In genomic region chr12:88454701-88455410, GRCm38 (mm10) we compare ENCODE assay signal across 12 mouse cellular contexts.
DNase-seq lines count a peak whose midpoint lies in the region; ATAC-seq and TF ChIP-seq lines count a peak whose summit lies in the region.
"Had no signal": no experiment of that assay in that cellular context is flagged by ENCODE, and none has a peak within 500 bp of the region (broad histone marks: within the 10 kb centered on the region; RNA-seq: fewer than 3 reads in every experiment).

No protein-coding gene starts in this region.

- no peak for TF ChIP-seq CTCF in midbrain, postnatal 0 days (IDR thresholded peaks at IDR 0.05)

- H3K4me3 ChIP-seq in hindbrain, embryonic 13.5 days: no peak overlapping the region
- no peak overlapping the region for H3K4me3 ChIP-seq in hindbrain, embryonic 12.5 days
- no peak overlapping the region for H3K4me3 ChIP-seq in midbrain, embryonic 14.5 days (replicated peaks; ENCODE audit: low read depth, low read length)
- no peak overlapping the region for H3K4me3 ChIP-seq in midbrain, postnatal 0 days (ENCODE audit: low read depth, low read length)
- no peak overlapping the region for H3K4me3 ChIP-seq in neural tube, embryonic 15.5 days (replicated peaks)
- no peak overlapping the region for H3K4me3 ChIP-seq in heart, embryonic 10.5 days

- ATAC-seq in hindbrain, embryonic 13.5 days (ENCODE audit: low FRiP score): peak; percentile 49; the same call in 1 of the 2 replicates
- ATAC-seq in hindbrain, embryonic 12.5 days (ENCODE audit: low FRiP score): no peak
- 0 out of 2 replicates have a peak, but pooled peaks have one; percentile 22 for ATAC-seq in midbrain, embryonic 14.5 days (ENCODE audit: low FRiP score, low TSS enrichment)
- no peak for ATAC-seq in midbrain, postnatal 0 days (ENCODE audit: low FRiP score)
- ATAC-seq in neural tube, embryonic 15.5 days (ENCODE audit: low FRiP score): peak; percentile 58; the same call in 1 of the 2 replicates

- no peaks in the 10 kb centered on the region for H3K9me3 ChIP-seq in hindbrain, embryonic 13.5 days
- H3K9me3 ChIP-seq in hindbrain, embryonic 12.5 days (replicated peaks): no peaks in the 10 kb centered on the region
- H3K9me3 ChIP-seq in midbrain, embryonic 14.5 days (ENCODE audit: control insufficient read depth, low read length): no peaks in the 10 kb centered on the region
- no peaks in the 10 kb centered on the region for H3K9me3 ChIP-seq in midbrain, postnatal 0 days (ENCODE audit: low read length)
- H3K9me3 ChIP-seq in neural tube, embryonic 15.5 days (replicated peaks): no peaks in the 10 kb centered on the region
- H3K9me3 ChIP-seq in heart, embryonic 10.5 days: no peaks in the 10 kb centered on the region

- no peaks in the 10 kb centered on the region for H3K27me3 ChIP-seq in hindbrain, embryonic 13.5 days
- no peaks in the 10 kb centered on the region for H3K27me3 ChIP-seq in hindbrain, embryonic 12.5 days
- H3K27me3 ChIP-seq in midbrain, embryonic 14.5 days (ENCODE audit: control insufficient read depth, insufficient read depth, low read length): no peaks in the 10 kb centered on the region
- H3K27me3 ChIP-seq in midbrain, postnatal 0 days (ENCODE audit: insufficient read depth, low read length): no peaks in the 10 kb centered on the region
- H3K27me3 ChIP-seq in neural tube, embryonic 15.5 days (replicated peaks): no peaks in the 10 kb centered on the region
- no peaks in the 10 kb centered on the region for H3K27me3 ChIP-seq in heart, embryonic 10.5 days (ENCODE audit: insufficient read depth, poor library complexity, severe bottlenecking)

- H3K27ac ChIP-seq in hindbrain, embryonic 13.5 days: no peak overlapping the region; the same call in 1 of the 2 replicates
- H3K27ac ChIP-seq in hindbrain, embryonic 12.5 days: no peak overlapping the region
- H3K27ac ChIP-seq in midbrain, embryonic 14.5 days (replicated peaks; ENCODE audit: low read depth, low read length): no peak overlapping the region
- no peak overlapping the region for H3K27ac ChIP-seq in midbrain, postnatal 0 days (ENCODE audit: low read depth, low read length)
- no peak overlapping the region for H3K27ac ChIP-seq in neural tube, embryonic 15.5 days (replicated peaks)
- no peak overlapping the region; the same call in 1 of the 2 replicates for H3K27ac ChIP-seq in heart, embryonic 10.5 days

- WGBS in hindbrain, embryonic 13.5 days: 79% methylated on average over 12 of the region's 12 CpGs
- 83% methylated on average over 12 of the region's 12 CpGs for WGBS in hindbrain, embryonic 12.5 days
- 83% methylated on average over 12 of the region's 12 CpGs for WGBS in midbrain, embryonic 14.5 days
- WGBS in midbrain, postnatal 0 days: 81% methylated on average over 12 of the region's 12 CpGs
- WGBS in neural tube, embryonic 15.5 days: 64% methylated on average over 12 of the region's 12 CpGs
- WGBS in heart, embryonic 10.5 days: 65% methylated on average over 12 of the region's 12 CpGs

- H3K36me3 ChIP-seq in hindbrain, embryonic 13.5 days: peaks cover 22% of the 10 kb centered on the region
- H3K36me3 ChIP-seq in hindbrain, embryonic 12.5 days: peaks cover 4% of the 10 kb centered on the region; the same call in 1 of the 2 replicates
- 0 out of 2 replicates have a peak, but pooled peaks cover 3% of the 10 kb centered on the region for H3K36me3 ChIP-seq in midbrain, embryonic 14.5 days (ENCODE audit: control insufficient read depth, insufficient read depth, low read length)
- peaks cover 9% of the 10 kb centered on the region for H3K36me3 ChIP-seq in midbrain, postnatal 0 days (ENCODE audit: insufficient read depth, low read length)
- peaks cover 10% of the 10 kb centered on the region; the same call in 1 of the 2 replicates for H3K36me3 ChIP-seq in neural tube, embryonic 15.5 days
- peaks cover 8% of the 10 kb centered on the region; the same call in 1 of the 2 replicates for H3K36me3 ChIP-seq in heart, embryonic 10.5 days

- H3K4me1 ChIP-seq in hindbrain, embryonic 13.5 days (replicated peaks): peaks cover 12% of the 10 kb centered on the region
- H3K4me1 ChIP-seq in hindbrain, embryonic 12.5 days: 0 out of 2 replicates have a peak, but pooled peaks cover 2% of the 10 kb centered on the region
- H3K4me1 ChIP-seq in midbrain, embryonic 14.5 days (ENCODE audit: control insufficient read depth, insufficient read depth, low read length): no peaks in the 10 kb centered on the region
- H3K4me1 ChIP-seq in midbrain, postnatal 0 days (ENCODE audit: insufficient read depth, low read length): no peaks in the 10 kb centered on the region
- peaks cover 14% of the 10 kb centered on the region; the same call in 1 of the 2 replicates for H3K4me1 ChIP-seq in neural tube, embryonic 15.5 days
- peaks cover 11% of the 10 kb centered on the region for H3K4me1 ChIP-seq in heart, embryonic 10.5 days

- no peak overlapping the region for H3K4me2 ChIP-seq in hindbrain, embryonic 13.5 days
- no peak overlapping the region for H3K4me2 ChIP-seq in hindbrain, embryonic 12.5 days (replicated peaks)
- H3K4me2 ChIP-seq in midbrain, embryonic 14.5 days (ENCODE audit: low read length): no peak overlapping the region
- no peak overlapping the region for H3K4me2 ChIP-seq in midbrain, postnatal 0 days (ENCODE audit: low read depth, low read length, poor library complexity, severe bottlenecking)
- no peak overlapping the region for H3K4me2 ChIP-seq in neural tube, embryonic 15.5 days
- H3K4me2 ChIP-seq: heart, embryonic 11.5 days had no signal

- H3K9ac ChIP-seq in hindbrain, embryonic 13.5 days: no peak overlapping the region
- H3K9ac ChIP-seq in hindbrain, embryonic 12.5 days: no peak overlapping the region
- H3K9ac ChIP-seq in midbrain, embryonic 14.5 days (replicated peaks; ENCODE audit: low read length): no peak overlapping the region
- no peak overlapping the region for H3K9ac ChIP-seq in midbrain, postnatal 0 days (replicated peaks; ENCODE audit: low read length, poor library complexity, severe bottlenecking)
- no peak overlapping the region for H3K9ac ChIP-seq in neural tube, embryonic 15.5 days (replicated peaks)

- no peak for DNase-seq in midbrain, embryonic 14.5 days
- DNase-seq in midbrain, postnatal 0 days (ENCODE audit: low spot score): no peak
- DNase-seq in brain, adult 2 months (ENCODE audit: low read depth, low spot score): peak; percentile 63
- DNase-seq in heart, embryonic 10.5 days (ENCODE audit: low spot score): no peak
- no peak for DNase-seq in thymus, adult 18-20 months
- DNase-seq: B cell, adult 2 months; cerebellum, adult 8-10 months; thymus, adult 2 months had no signal

Comparison
In these comparisons a context has a peak if more than half of its experiments do, and no peak if none do; other contexts are left out.
1. ATAC-seq: peak in hindbrain, embryonic 13.5 days (single experiment), midbrain, embryonic 14.5 days (single experiment) and neural tube, embryonic 15.5 days (single experiment); none in hindbrain, embryonic 12.5 days (single experiment) and midbrain, postnatal 0 days (single experiment).